Mouse (Mus musculus) stomach, postnatal 0 days (tissue): ENCODE results near the gene Rtp1. TPM values are rescaled to one million over a fixed set of nuclear protein-coding genes. Genes with fewer than 3 reads are reported as not detected.

Experiments
- ATAC-seq: fragments of 200-750 bp; cut with Nextera tagmentation; 2 replicates; pipeline ENCODE4 v1.8.0; 2017; ENCODE audit not compliant: low FRiP score, low TSS enrichment
- DNase-seq: peaks from one replicate; pipeline ENCODE4 v3.0.0-alpha.2; 2016; ENCODE audit warnings: low spot score
- H3K27ac ChIP-seq: fragments of 300-500 bp; sonication (generic); replicated peaks from 2 replicates; pipeline ENCODE4 v1.5.1; 2014; ENCODE audit warnings: mild to moderate bottlenecking, control low read depth
- H3K27me3 ChIP-seq: fragments of 300-500 bp; sonication (generic); 2 replicates; pipeline ENCODE4 v1.6.1; 2014; ENCODE audit warnings: low read length; ENCODE audit not compliant: control insufficient read depth, insufficient read depth
- H3K36me3 ChIP-seq: fragments of 300-500 bp; sonication (generic); 2 replicates; pipeline ENCODE4 v1.6.1; 2014; ENCODE audit warnings: low read length, mixed read lengths; ENCODE audit not compliant: control insufficient read depth, insufficient read depth
- H3K4me1 ChIP-seq: fragments of 300-500 bp; sonication (generic); replicated peaks from 2 replicates; pipeline ENCODE4 v1.6.1; 2014; ENCODE audit warnings: antibody characterized with exemption; ENCODE audit not compliant: control insufficient read depth, insufficient read depth
- H3K4me2 ChIP-seq: fragments of 300-500 bp; sonication (generic); replicated peaks from 2 replicates; pipeline ENCODE4 v1.6.1; 2014; ENCODE audit warnings: low read depth, mild to moderate bottlenecking, control low read depth, moderate library complexity
- H3K4me3 ChIP-seq: fragments of 300-500 bp; sonication (generic); 2 replicates; pipeline ENCODE4 v1.5.1; 2014; ENCODE audit warnings: low read depth, low read length, control low read depth
- H3K9ac ChIP-seq: fragments of 300-500 bp; sonication (generic); 2 replicates; pipeline ENCODE4 v1.6.1; 2014; ENCODE audit warnings: mild to moderate bottlenecking, low read length, control low read depth, mixed read lengths
- H3K9me3 ChIP-seq: fragments of 300-500 bp; sonication (generic); 2 replicates; pipeline ENCODE4 v1.6.1; 2016; ENCODE audit warnings: low read length; ENCODE audit not compliant: control insufficient read depth
- CTCF ChIP-seq: IDR thresholded peaks from 2 replicates; pipeline ENCODE4 v1.5.1; 2016; ENCODE audit warnings: antibody characterized with exemption, low read depth, mild to moderate bottlenecking, moderate library complexity
- EP300 ChIP-seq: optimal IDR thresholded peaks from 2 replicates; pipeline ENCODE3; 2016; ENCODE audit warnings: antibody characterized with exemption
- WGBS: fragments of 180-500 bp; shearing (Covaris S2); extraction: QIAGEN DNeasy Blood & Tissue Kit; methylation state at CpG from one replicate; pipeline ENCODE4 v1.1.7; 2014; 5-methylcytosine and 5-hydroxymethylcytosine counted together
- polyA plus RNA-seq: library from polyadenylated mRNA; unstranded; fragments of >200 nt; fragmentation: Nextera tagmentation; extraction: Ambion mirVana; gene quantifications from 2 replicates; pipeline ENCODE4 v1.2.1, GENCODE M21; 2015

Rtp1 gene
- polyA plus RNA-seq, 1 experiment from 2014 or later: not detected

DNA sequence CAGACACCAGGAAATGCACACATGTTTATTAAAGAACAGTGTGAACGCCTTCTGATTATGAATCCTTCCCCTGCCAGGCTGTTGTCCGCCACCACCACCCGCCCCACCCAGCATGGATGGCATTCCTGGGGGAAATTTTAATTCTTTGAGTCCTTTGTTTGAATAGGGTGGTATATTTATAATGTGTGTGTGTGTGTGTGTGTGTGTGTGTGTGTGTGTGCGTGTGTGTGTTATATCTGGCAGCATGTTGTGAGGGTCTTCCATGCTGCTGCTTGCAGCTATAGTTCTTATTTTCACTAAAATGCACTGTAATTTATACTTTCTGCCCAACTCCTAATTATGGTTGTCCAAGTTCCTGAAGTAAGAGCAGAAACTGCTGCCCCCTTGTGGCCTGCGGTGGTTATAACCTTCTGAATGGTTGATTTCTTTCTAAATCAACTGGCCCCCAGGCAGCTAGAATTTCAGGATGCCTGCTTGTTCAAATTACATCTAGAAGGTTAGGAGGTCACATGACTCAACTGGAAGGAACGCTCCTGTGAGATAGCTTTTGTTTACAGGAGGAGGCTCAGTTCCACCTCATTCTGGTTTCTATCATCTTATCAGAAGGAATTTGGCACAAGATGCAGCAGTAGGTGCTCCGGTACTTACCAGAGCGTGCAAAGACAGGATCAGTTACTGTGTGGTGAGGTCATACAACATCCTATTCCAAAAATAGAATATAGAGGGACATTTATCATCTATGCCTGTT lies 25.8 kb upstream of the Rtp1 start:
- H3K4me1 ChIP-seq: no peaks in the 10 kb centered on the region
- 28% methylated on average over 8 of the region's 8 CpGs for WGBS
- H3K4me2 ChIP-seq: no peak overlapping the region
- ATAC-seq: peak; percentile 57
- H3K36me3 ChIP-seq: no peaks in the 10 kb centered on the region
- no peak overlapping the region for H3K27ac ChIP-seq
- no peak overlapping the region for H3K4me3 ChIP-seq
- no peaks in the 10 kb centered on the region for H3K27me3 ChIP-seq
- H3K9me3 ChIP-seq: no peaks in the 10 kb centered on the region
- TF ChIP-seq CTCF: peak; percentile 88
- no peak for TF ChIP-seq EP300
- no peak overlapping the region for H3K9ac ChIP-seq
- DNase-seq: peak; percentile 80

- Histone ChIP-seq H3K9ac (no peak overlapping the region), H3K27ac (no peak overlapping the region), H3K9me3 (no peaks in the 10 kb centered on the region), H3K4me1 (no peaks in the 10 kb centered on the region), H3K36me3 (no peaks in the 10 kb centered on the region), H3K27me3 (no peaks in the 10 kb centered on the region), H3K4me2 (no peak overlapping the region), H3K4me3 (no peak overlapping the region)
- ATAC-seq (no peak), DNase-seq (no peak)
- TF ChIP-seq CTCF: no peak
- no peak for TF ChIP-seq EP300
- WGBS: 83% methylated on average over 6 of the region's 6 CpGs
Measured at GRCm38 (mm10) chr16:23412930-23413329, 16.0 kb upstream of the Rtp1 start.

DNA sequence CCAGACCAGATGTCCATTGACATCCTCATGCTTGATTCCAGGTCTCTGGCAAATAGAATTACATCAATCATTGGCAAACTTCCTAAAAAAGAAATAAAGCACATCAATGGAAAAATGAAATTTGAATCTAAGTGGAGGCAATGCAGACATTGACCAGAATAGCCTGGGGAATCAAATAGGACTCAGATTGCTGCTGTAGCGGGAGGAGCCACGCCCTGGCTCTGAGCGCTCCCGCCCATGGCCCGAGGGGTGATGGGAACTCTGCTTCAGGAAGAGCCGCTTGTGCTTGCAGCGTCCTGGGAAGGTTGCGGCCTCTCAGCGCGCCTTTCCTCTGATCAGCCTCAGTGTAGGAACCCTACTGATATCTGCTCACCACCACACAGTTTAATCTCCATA lies 12.7 kb upstream of the Rtp1 start:
- Histone ChIP-seq H3K4me1 (no peaks in the 10 kb centered on the region), H3K9me3 (no peaks in the 10 kb centered on the region), H3K4me2 (peak overlapping the region; percentile 26; the same call in 1 of the 2 replicates), H3K4me3 (0 out of 2 replicates have a peak overlapping the region, but pooled peaks have one; percentile 3), H3K27ac (no peak overlapping the region), H3K36me3 (no peaks in the 10 kb centered on the region), H3K9ac (no peak overlapping the region), H3K27me3 (no peaks in the 10 kb centered on the region)
- 26% methylated on average over 10 of the region's 10 CpGs for WGBS
- DNase-seq (peak; percentile 54), ATAC-seq (peak; percentile 77; the same call in 1 of the 2 replicates)
- TF ChIP-seq EP300 (no peak), CTCF (no peak)

DNA sequence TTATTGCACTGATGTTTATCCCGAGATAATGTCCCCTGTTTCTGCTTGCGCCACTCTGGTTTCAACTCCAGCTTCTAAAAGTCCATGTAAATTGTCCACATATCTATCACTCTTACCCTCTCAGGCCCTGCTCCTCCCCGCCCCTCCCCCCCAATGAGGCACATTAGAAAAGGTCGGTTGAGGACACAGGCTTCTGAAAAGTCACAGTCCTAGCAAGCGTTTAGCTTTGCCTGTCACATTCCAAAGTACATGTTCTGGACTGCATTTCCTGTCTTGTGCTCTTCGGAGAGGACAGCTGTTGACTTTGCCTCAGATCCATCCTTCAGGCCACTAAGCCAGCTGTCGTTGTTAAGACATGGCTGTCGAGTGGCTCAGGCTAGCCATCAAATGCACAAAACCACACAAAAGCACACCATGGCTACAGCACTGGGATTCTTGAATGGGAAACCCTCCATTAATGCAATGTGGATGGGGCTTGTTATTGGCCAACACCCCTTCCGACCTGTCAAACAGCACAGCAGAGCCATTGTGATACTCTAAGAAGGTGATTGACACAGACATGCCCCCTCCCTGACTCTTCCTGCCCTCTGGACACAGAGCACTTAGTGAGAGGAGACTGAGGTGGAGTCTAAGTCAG lies 12.2 kb upstream of the Rtp1 start:
- H3K4me1 ChIP-seq: no peaks in the 10 kb centered on the region
- H3K27ac ChIP-seq: no peak overlapping the region
- DNase-seq: peak; percentile 15
- no peaks in the 10 kb centered on the region for H3K9me3 ChIP-seq
- peak; percentile 61; the same call in 1 of the 2 replicates for ATAC-seq
- WGBS: 37% methylated on average over 9 of the region's 9 CpGs
- no peaks in the 10 kb centered on the region for H3K36me3 ChIP-seq
- H3K9ac ChIP-seq: no peak overlapping the region
- 0 out of 2 replicates have a peak overlapping the region, but pooled peaks have one; percentile 3 for H3K4me3 ChIP-seq
- TF ChIP-seq CTCF (no peak), EP300 (no peak)
- H3K27me3 ChIP-seq: no peaks in the 10 kb centered on the region
- H3K4me2 ChIP-seq: peak overlapping the region; percentile 26; the same call in 1 of the 2 replicates

GRCm38 (mm10) chr16:23417456-23418240 lies 11.3 kb upstream of the Rtp1 start:
- 76% methylated on average over 13 of the region's 13 CpGs for WGBS

More at GRCm38 (mm10) chr16:23417456-23418240, 11.3 kb upstream of the Rtp1 start:
- no peaks in the 10 kb centered on the region for H3K36me3 ChIP-seq
- no peak overlapping the region for H3K9ac ChIP-seq
- no peak overlapping the region for H3K27ac ChIP-seq
- H3K4me3 ChIP-seq: no peak overlapping the region
- DNase-seq (no peak), ATAC-seq (no peak)
- H3K27me3 ChIP-seq: no peaks in the 10 kb centered on the region
- no peak for TF ChIP-seq CTCF
- no peak for TF ChIP-seq EP300
- no peak overlapping the region for H3K4me2 ChIP-seq
- H3K4me1 ChIP-seq: no peaks in the 10 kb centered on the region
- H3K9me3 ChIP-seq: no peaks in the 10 kb centered on the region
